Mouse (Mus musculus) thymus, adult 2 months (tissue): ENCODE results near the gene Gemin2. TPM values are rescaled to one million over a fixed set of nuclear protein-coding genes. Genes with fewer than 3 reads are reported as not detected.
"Not testable (repeated sequence)": the region's sequence is repeated elsewhere in the genome, so short reads cannot be mapped to it uniquely, and the experiment has no call there.

Experiments
- DNase-seq: peaks from one replicate; pipeline ENCODE4 v3.0.0; 2021
- H3K27ac ChIP-seq: fragments of 200-500 bp; 2 replicates; pipeline ENCODE4 v1.5.1; 2012; ENCODE audit warnings: low read length, control low read depth; ENCODE audit not compliant: control insufficient read depth, insufficient read depth
- H3K27me3 ChIP-seq: fragments of 200-500 bp; 2 replicates; pipeline ENCODE4 v1.6.1; 2012; ENCODE audit warnings: mild to moderate bottlenecking, low read length, moderate library complexity, mixed read lengths; ENCODE audit not compliant: control insufficient read depth, insufficient read depth
- H3K36me3 ChIP-seq: fragments of 200-500 bp; 2 replicates; pipeline ENCODE4 v1.6.1; 2012; ENCODE audit warnings: mild to moderate bottlenecking, low read length, moderate library complexity; ENCODE audit not compliant: control insufficient read depth, insufficient read depth
- H3K4me1 ChIP-seq: fragments of 200-500 bp; replicated peaks from 2 replicates; pipeline ENCODE4 v1.6.1; 2012; ENCODE audit warnings: low read length; ENCODE audit not compliant: control insufficient read depth, insufficient read depth
- H3K4me3 ChIP-seq: fragments of 200-500 bp; 2 replicates; pipeline ENCODE4 v1.5.1; 2012; ENCODE audit warnings: mild to moderate bottlenecking, low read length, control low read depth, moderate library complexity; ENCODE audit not compliant: control insufficient read depth, insufficient read depth
- CTCF ChIP-seq: fragments of 200-500 bp; IDR thresholded peaks from 2 replicates; pipeline ENCODE4 v1.5.1; 2012; ENCODE audit warnings: mild to moderate bottlenecking, control low read depth, low read length, moderate library complexity, borderline replicate concordance; ENCODE audit not compliant: control insufficient read depth, poor library complexity, insufficient read depth; ENCODE audit errors: extremely low read depth
- POLR2A ChIP-seq: fragments of 200-500 bp; IDR thresholded peaks from 2 replicates; pipeline ENCODE4 v1.6.1; 2012; ENCODE audit warnings: mild to moderate bottlenecking, low read length, control low read depth, moderate library complexity; ENCODE audit not compliant: control insufficient read depth, poor library complexity, insufficient read depth; ENCODE audit errors: extremely low read depth
- WGBS: fragments of 180-500 bp; shearing (Covaris S2); methylation state at CpG from one replicate; pipeline ENCODE4 v1.1.7; 2018; 5-methylcytosine and 5-hydroxymethylcytosine counted together
- polyA plus RNA-seq: library from polyadenylated mRNA; depleted of rRNA; stranded (reverse); fragments of >200 nt; gene quantifications from 2 replicates; pipeline ENCODE4 v1.2.3, GENCODE M21; 2012

The Gemin2 gene
- polyA plus RNA-seq, 1 experiment = 5.2 TPM

DNA sequence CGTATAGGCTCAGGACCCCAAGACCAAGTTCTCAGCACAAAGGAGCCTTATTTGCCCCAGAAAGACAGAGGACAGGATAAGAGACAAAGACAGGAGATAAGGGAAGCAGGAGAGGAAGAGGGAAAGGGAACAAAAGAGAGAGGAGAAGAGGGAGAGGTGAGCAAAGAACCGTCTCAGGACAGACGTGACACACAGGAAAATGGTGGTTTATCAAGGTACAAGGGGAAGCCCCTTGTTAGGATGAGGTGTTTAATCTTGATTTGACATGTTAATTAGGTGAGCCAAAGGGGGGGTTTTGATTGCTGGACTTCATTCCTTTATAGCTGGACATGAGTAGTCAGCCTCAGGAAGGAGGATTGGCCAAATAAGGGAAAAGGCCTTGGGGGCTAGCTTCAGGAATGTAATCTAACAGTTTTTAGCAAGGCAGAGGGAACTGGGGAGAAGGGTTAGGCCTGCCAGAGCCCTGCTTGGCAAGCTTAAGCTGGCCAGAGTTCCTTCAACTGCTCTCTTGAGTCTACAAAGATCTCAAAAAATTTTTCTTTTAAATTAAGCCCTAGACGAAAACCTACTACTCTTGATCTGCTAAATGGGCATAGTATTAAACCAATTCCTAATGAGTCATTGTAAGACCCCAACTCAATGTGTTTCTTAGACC is 42.1 kb downstream of the Gemin2 start:
- no peaks in the 10 kb centered on the region for H3K27me3 ChIP-seq
- 63% methylated on average over 4 of the region's 4 CpGs for WGBS
- no peak overlapping the region for H3K4me3 ChIP-seq
- TF ChIP-seq POLR2A (no peak), CTCF (no peak)
- peaks cover 7% of the 10 kb centered on the region; the same call in 1 of the 2 replicates for H3K36me3 ChIP-seq
- no peak for DNase-seq
- H3K4me1 ChIP-seq = peaks cover 11% of the 10 kb centered on the region
- no peak overlapping the region for H3K27ac ChIP-seq

DNA sequence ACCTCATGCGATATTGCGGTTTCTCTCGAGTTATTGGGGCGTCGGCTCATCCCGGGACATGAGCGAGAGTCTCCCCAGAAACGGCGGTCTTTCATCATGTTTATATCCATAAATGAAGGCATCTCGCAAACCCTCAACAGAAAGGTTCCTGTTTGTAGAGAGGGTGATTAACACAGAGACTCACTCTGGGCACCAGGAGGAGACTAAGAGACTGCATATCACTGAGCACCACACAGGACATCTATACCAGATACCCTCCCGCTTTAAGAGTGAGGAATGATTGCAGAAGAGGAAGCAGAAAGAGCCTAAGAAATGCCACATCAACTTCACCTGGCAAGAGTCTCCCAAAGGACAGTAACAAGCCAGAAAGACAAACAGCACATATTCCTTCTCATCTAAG is 43.0 kb downstream of the Gemin2 start:
- Histone ChIP-seq H3K4me1 (peaks cover 11% of the 10 kb centered on the region), H3K4me3 (no peak overlapping the region), H3K36me3 (no peaks in the 10 kb centered on the region), H3K27ac (no peak overlapping the region), H3K27me3 (no peaks in the 10 kb centered on the region)
- 97% methylated on average over 11 of the region's 11 CpGs for WGBS
- no peak for DNase-seq
- TF ChIP-seq CTCF = no peak
- TF ChIP-seq POLR2A = no peak

DNA sequence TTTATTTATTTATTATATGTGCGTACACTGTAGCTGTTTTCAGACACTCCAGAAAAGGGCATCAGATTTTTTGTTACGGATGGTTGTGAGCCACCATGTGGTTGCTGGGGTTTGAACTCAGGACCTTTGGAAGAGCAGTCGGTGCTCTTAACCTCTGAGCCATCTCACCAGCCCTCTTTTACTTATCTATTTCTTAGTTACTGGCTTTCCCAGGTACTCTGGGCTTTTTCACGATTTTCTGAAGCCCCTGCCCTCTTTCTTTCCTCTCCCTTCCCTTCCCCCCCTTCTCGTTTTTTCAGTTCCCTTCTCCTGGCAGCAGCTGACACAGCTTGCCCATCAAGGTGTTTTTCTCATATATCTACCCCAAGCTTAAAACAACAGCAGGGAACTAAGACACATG is 45.0 kb downstream of the Gemin2 start:
- DNase-seq, H3K27ac ChIP-seq, H3K4me3 ChIP-seq, H3K36me3 ChIP-seq, H3K27me3 ChIP-seq: not testable (repeated sequence)
- peaks cover 11% of the 10 kb centered on the region for H3K4me1 ChIP-seq
- WGBS = 77% methylated on average over 5 of the region's 5 CpGs

DNA sequence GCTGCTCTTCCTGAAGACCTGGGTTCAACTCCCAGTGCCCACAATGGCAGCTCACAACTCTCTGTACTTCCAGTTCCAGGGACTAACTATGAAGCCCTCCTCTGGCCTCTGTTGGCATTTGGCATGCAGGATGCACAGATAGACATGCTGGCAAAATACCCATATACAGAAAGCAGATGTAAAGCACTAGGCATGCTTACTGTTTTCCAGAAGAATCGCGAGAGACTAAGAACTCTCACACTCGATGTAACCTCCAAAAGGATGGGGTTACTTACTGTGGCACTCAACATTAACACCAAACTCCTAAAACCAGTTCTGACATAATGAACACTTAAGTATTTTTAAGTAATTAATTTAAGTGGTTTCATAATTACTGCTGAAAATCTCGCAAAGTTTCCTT is 47.1 kb downstream of the Gemin2 start:
- DNase-seq = no peak
- peak overlapping the region; percentile 87; the same call in 1 of the 2 replicates for H3K4me3 ChIP-seq
- TF ChIP-seq CTCF = no peak
- TF ChIP-seq POLR2A = no peak
- WGBS = 36% methylated on average over 4 of the region's 4 CpGs
- no peaks in the 10 kb centered on the region for H3K27me3 ChIP-seq
- H3K27ac ChIP-seq = no peak overlapping the region
- no peaks in the 10 kb centered on the region for H3K36me3 ChIP-seq
- peaks cover 11% of the 10 kb centered on the region for H3K4me1 ChIP-seq

DNA sequence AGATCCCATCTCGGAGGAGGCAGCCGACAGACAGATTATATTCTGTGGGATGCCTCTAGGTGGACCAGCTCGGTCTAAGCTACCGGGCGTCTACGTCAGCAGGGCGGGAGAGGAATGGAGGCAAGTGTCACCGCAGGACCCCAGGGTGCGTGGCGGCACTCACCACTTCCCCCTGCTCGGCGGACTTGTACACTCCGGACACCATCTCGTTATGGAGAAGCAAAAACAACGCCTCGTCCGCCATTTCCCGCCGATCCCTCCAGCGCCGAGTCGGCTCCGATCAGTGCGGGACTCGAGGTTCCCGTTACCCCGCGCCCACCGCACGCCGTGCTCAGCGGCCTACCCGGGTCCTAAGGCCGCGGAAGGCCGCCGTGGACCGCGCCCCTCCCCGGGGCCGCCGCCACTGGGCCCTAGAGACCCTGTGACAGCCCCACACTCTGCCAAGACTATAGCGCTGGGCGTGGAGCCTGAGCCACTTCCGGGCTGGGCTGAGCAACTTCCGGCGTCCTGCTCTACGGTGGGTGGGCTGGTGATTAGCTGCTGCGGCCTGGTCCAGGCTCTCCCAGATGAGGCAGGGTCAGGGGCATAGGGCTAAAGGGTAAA is 47.9 kb downstream of the Gemin2 start, which contains the start of gene Trappc6b:
Gene Trappc6b (minus strand): TSS at position 480 of the 603 bp plus-strand sequence.
- H3K4me3 ChIP-seq = peak within 1 kb of the TSS; percentile 87
- H3K27ac ChIP-seq = peak within 1 kb of the TSS; percentile 39
- peak; percentile 68 for DNase-seq
- H3K27me3 ChIP-seq = no peaks in the 10 kb centered on the region
- H3K4me1 ChIP-seq = peaks cover 9% of the 10 kb centered on the region
- no peaks in the 10 kb centered on the region for H3K36me3 ChIP-seq
- under 1% methylated on average over 49 of the region's 49 CpGs for WGBS
- peak; percentile 80 for TF ChIP-seq POLR2A
- TF ChIP-seq CTCF = 0 out of 2 replicates have a peak, but pooled peaks have one; percentile 5

DNA sequence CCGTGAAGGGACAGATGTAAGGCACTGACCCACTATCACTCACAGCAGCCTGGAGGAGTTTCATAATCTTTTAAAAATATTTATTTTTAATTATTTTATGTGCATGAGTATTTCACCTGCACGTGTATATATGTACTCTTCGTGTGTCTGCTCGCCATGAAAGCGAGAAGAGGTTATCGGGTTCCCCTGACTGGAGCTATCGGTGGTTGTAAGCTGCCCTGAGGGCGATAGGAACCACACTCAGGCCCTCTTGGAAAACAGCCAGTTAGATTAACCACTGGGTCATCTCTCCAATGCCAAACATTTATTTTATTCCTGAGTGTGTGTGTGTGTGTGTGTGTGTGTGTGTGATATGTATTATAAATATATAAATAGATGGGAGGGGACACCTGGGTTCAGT is 51.6 kb downstream of the Gemin2 start:
- no peak for DNase-seq
- WGBS = 95% methylated on average over 8 of the region's 8 CpGs
- TF ChIP-seq CTCF (no peak), POLR2A (no peak)

More for the DNA sequence above, 51.6 kb downstream of the Gemin2 start:
- no peak overlapping the region for H3K27ac ChIP-seq
- peaks cover 18% of the 10 kb centered on the region for H3K36me3 ChIP-seq
- H3K4me3 ChIP-seq = no peak overlapping the region
- no peaks in the 10 kb centered on the region for H3K27me3 ChIP-seq
- peaks cover 2% of the 10 kb centered on the region for H3K4me1 ChIP-seq
